In genomic region chr4:43760460-43760859, GRCm38 (mm10) we compare ENCODE assay signal across 10 mouse cellular contexts. TPM values are rescaled to one million over a fixed set of nuclear protein-coding genes. Genes with fewer than 3 reads are reported as not detected.
DNase-seq lines count a peak whose midpoint lies in the region; ATAC-seq and TF ChIP-seq lines count a peak whose summit lies in the region.
"Had no signal": no experiment of that assay in that cellular context is flagged by ENCODE, and none has a peak within 500 bp of the region (broad histone marks: within the 10 kb centered on the region; RNA-seq: fewer than 3 reads in every experiment).

No protein-coding gene starts in this region.

- H3K9me3 ChIP-seq in kidney, embryonic 16.5 days (ENCODE audit: low read length): no peaks in the 10 kb centered on the region
- no peaks in the 10 kb centered on the region for H3K9me3 ChIP-seq in ES-E14 (ENCODE audit: control insufficient read depth, insufficient read depth, low read depth, low read length)
- no peaks in the 10 kb centered on the region for H3K9me3 ChIP-seq in limb, embryonic 14.5 days (ENCODE audit: control insufficient read depth, low read length)

- in situ Hi-C loops in ES-E14 (cut with MboI; ENCODE audit: low sequenced_read_pairs in 2 of 2, unreplicated experiment in 2 of 2): no loop called here

- H3K27me3 ChIP-seq in kidney, embryonic 16.5 days (ENCODE audit: insufficient read depth, low read length): no peaks in the 10 kb centered on the region
- no peaks in the 10 kb centered on the region for H3K27me3 ChIP-seq in limb, embryonic 14.5 days (ENCODE audit: control insufficient read depth, insufficient read depth, low read length)

- no peaks in the 10 kb centered on the region for H3K36me3 ChIP-seq in kidney, embryonic 16.5 days (ENCODE audit: insufficient read depth, low read length)
- no peaks in the 10 kb centered on the region for H3K36me3 ChIP-seq in ES-E14 (ENCODE audit: control insufficient read depth, insufficient read depth, low read length, poor library complexity, severe bottlenecking)
- no peaks in the 10 kb centered on the region for H3K36me3 ChIP-seq in limb, embryonic 14.5 days (ENCODE audit: control insufficient read depth, insufficient read depth, low read length)

- no peaks in the 10 kb centered on the region for H3K4me1 ChIP-seq in kidney, embryonic 16.5 days (ENCODE audit: insufficient read depth, low read length)
- H3K4me1 ChIP-seq in ES-E14 (ENCODE audit: control insufficient read depth in 2 of 2, insufficient read depth in 2 of 2, low read length in 2 of 2, poor library complexity in 1 of 2): no peaks in the 10 kb centered on the region
- peaks cover 10% of the 10 kb centered on the region; the same call in 1 of the 2 replicates for H3K4me1 ChIP-seq in limb, embryonic 14.5 days (ENCODE audit: control insufficient read depth, insufficient read depth, low read length)

- no peak overlapping the region for H3K4me2 ChIP-seq in kidney, embryonic 16.5 days (replicated peaks; ENCODE audit: low read depth, low read length)
- H3K4me2 ChIP-seq in limb, embryonic 14.5 days (replicated peaks; ENCODE audit: low read depth, low read length, severe bottlenecking): no peak overlapping the region

- peak; percentile 29 for DNase-seq in kidney, adult 18-20 months
- peak; percentile 18 to 20 for DNase-seq in B cell, adult 2 months
- peak; percentile 73 for DNase-seq in ES-E14 (ENCODE audit: low read depth, low spot score)
- DNase-seq in embryo, embryonic 11 days: peak; percentile 52
- DNase-seq in limb, embryonic 14.5 days (ENCODE audit: low spot score): peak; percentile 26
- peak; percentile 7 for DNase-seq in thymus, postnatal 0 days (ENCODE audit: low spot score)
- no peak for DNase-seq in urinary bladder, postnatal 4 days (ENCODE audit: low spot score in 2 of 2)

- no peak overlapping the region for H3K4me3 ChIP-seq in kidney, embryonic 16.5 days (ENCODE audit: low read length)
- no peak overlapping the region for H3K4me3 ChIP-seq in ES-E14 (ENCODE audit: insufficient read depth in 1 of 2, low read depth in 1 of 2, low read length in 2 of 2, poor library complexity in 1 of 2, severe bottlenecking in 1 of 2)
- H3K4me3 ChIP-seq in limb, embryonic 14.5 days (replicated peaks; ENCODE audit: low read length): no peak overlapping the region
- H3K4me3 ChIP-seq: erythroblast, embryonic 14.5 days had no signal

- TF ChIP-seq POLR2A in limb, embryonic 14.5 days (IDR thresholded peaks at IDR 0.05; ENCODE audit: borderline replicate concordance, extremely low read depth, insufficient read depth, insufficient read length): no peak

- H3K27ac ChIP-seq in kidney, embryonic 16.5 days (ENCODE audit: low read length): no peak overlapping the region
- H3K27ac ChIP-seq in ES-E14 (ENCODE audit: insufficient read depth, low read depth, low read length, poor library complexity, severe bottlenecking): no peak overlapping the region
- H3K27ac ChIP-seq in limb, embryonic 14.5 days (replicated peaks; ENCODE audit: low read depth, low read length): peak overlapping the region; percentile 45

- no peak overlapping the region for H3K9ac ChIP-seq in kidney, embryonic 16.5 days (replicated peaks; ENCODE audit: low read length)
- no peak overlapping the region for H3K9ac ChIP-seq in ES-E14 (ENCODE audit: insufficient read depth, low read depth, low read length, poor library complexity, severe bottlenecking)
- no peak overlapping the region for H3K9ac ChIP-seq in limb, embryonic 14.5 days (ENCODE audit: low read depth, low read length, severe bottlenecking)

- no peak for ATAC-seq in kidney, embryonic 16.5 days (ENCODE audit: low FRiP score, low TSS enrichment)
- no peak for ATAC-seq in limb, embryonic 14.5 days (ENCODE audit: low FRiP score, low read depth)

- 82% methylated on average over 10 of the region's 10 CpGs for WGBS in kidney, embryonic 16.5 days
- WGBS in limb, embryonic 14.5 days: 68% methylated on average over 10 of the region's 10 CpGs

TF ChIP-seq in ES-E14, 5 proteins besides CTCF, POLR2A, EP300 and RAD21:
- TF ChIP-seq ZC3H11A (IDR thresholded peaks at IDR 0.05; ENCODE audit: borderline replicate concordance, low read depth, low read length) (peak; percentile 63; the same call in 1 of the 2 replicates), MAFK (IDR thresholded peaks at IDR 0.05; ENCODE audit: insufficient read depth, low read depth, low read length) (no peak)

RNA-seq across cellular contexts. Expression of gene Olfr159, which starts 10.3 kb away (rescaled TPM):
- polyA plus RNA-seq in kidney, embryonic 16.5 days (2015; fragmentation: Nextera tagmentation; extraction: Ambion mirVana): not detected in 2 replicates
- not detected in 2 replicates for total RNA-seq in ES-E14 (2012; rRNA removed)
- not detected in 2 replicates for polyA plus RNA-seq in limb, embryonic 14.5 days (2012; rRNA removed)
- polyA plus RNA-seq in limb, embryonic 14.5 days (2014; fragmentation: Nextera tagmentation; extraction: Ambion mirVana): not detected in 2 replicates
- not detected in 2 replicates for polyA plus RNA-seq in thymus, postnatal 0 days (2015; fragmentation: Nextera tagmentation; extraction: Ambion mirVana)
- total RNA-seq: layer of hippocampus, postnatal 25 days had no signal
- polyA plus RNA-seq: erythroblast, embryonic 14.5 days had no signal

RNA-seq across cellular contexts. Expression of gene Spaar, which starts 30.6 kb away (rescaled TPM):
- polyA plus RNA-seq in kidney, embryonic 16.5 days (2015; fragmentation: Nextera tagmentation; extraction: Ambion mirVana): 0.17 and 0.20 TPM in 2 replicates
- 0.62 and 3.2 TPM in 2 replicates for total RNA-seq in ES-E14 (2012; rRNA removed)
- polyA plus RNA-seq in limb, embryonic 14.5 days (2012; rRNA removed): 1.0 and 1.3 TPM in 2 replicates
- polyA plus RNA-seq in limb, embryonic 14.5 days (2014; fragmentation: Nextera tagmentation; extraction: Ambion mirVana): 0.08 and 0.10 TPM in 2 replicates
- 0.28 and 0.43 TPM in 2 replicates for polyA plus RNA-seq in thymus, postnatal 0 days (2015; fragmentation: Nextera tagmentation; extraction: Ambion mirVana)
- polyA plus RNA-seq: erythroblast, embryonic 14.5 days had no signal

RNA-seq across cellular contexts. Expression of gene Hrct1, which starts 33.5 kb away (rescaled TPM):
- polyA plus RNA-seq in kidney, embryonic 16.5 days (2015; fragmentation: Nextera tagmentation; extraction: Ambion mirVana): 1.1 and 1.3 TPM in 2 replicates
- total RNA-seq in ES-E14 (2012; rRNA removed): 0.26 and 0.36 TPM in 2 replicates
- polyA plus RNA-seq in limb, embryonic 14.5 days (2012; rRNA removed): 3.2 and 3.9 TPM in 2 replicates
- 2.1 and 2.2 TPM in 2 replicates for polyA plus RNA-seq in limb, embryonic 14.5 days (2014; fragmentation: Nextera tagmentation; extraction: Ambion mirVana)
- 1.1 and 1.5 TPM in 2 replicates for polyA plus RNA-seq in thymus, postnatal 0 days (2015; fragmentation: Nextera tagmentation; extraction: Ambion mirVana)
- polyA plus RNA-seq: erythroblast, embryonic 14.5 days had no signal

RNA-seq across cellular contexts. Expression of gene Olfr71, which starts 50.4 kb away (rescaled TPM):
- not detected in 2 replicates for polyA plus RNA-seq in kidney, embryonic 16.5 days (2015; fragmentation: Nextera tagmentation; extraction: Ambion mirVana)
- not detected in 2 replicates for total RNA-seq in ES-E14 (2012; rRNA removed)
- polyA plus RNA-seq in limb, embryonic 14.5 days (2012; rRNA removed): not detected in 2 replicates
- not detected in 2 replicates for polyA plus RNA-seq in limb, embryonic 14.5 days (2014; fragmentation: Nextera tagmentation; extraction: Ambion mirVana)
- polyA plus RNA-seq in thymus, postnatal 0 days (2015; fragmentation: Nextera tagmentation; extraction: Ambion mirVana): not detected in 2 replicates
- total RNA-seq: layer of hippocampus, postnatal 25 days had no signal
- polyA plus RNA-seq: erythroblast, embryonic 14.5 days had no signal

RNA-seq across cellular contexts. Expression of gene Olfr70, which starts 59.9 kb away (rescaled TPM):
- not detected in 2 replicates for polyA plus RNA-seq in kidney, embryonic 16.5 days (2015; fragmentation: Nextera tagmentation; extraction: Ambion mirVana)
- total RNA-seq in ES-E14 (2012; rRNA removed): not detected in 2 replicates
- polyA plus RNA-seq in limb, embryonic 14.5 days (2012; rRNA removed): not detected in 2 replicates
- not detected in 2 replicates for polyA plus RNA-seq in limb, embryonic 14.5 days (2014; fragmentation: Nextera tagmentation; extraction: Ambion mirVana)
- polyA plus RNA-seq in thymus, postnatal 0 days (2015; fragmentation: Nextera tagmentation; extraction: Ambion mirVana): not detected in 2 replicates
- total RNA-seq: layer of hippocampus, postnatal 25 days had no signal
- polyA plus RNA-seq: erythroblast, embryonic 14.5 days had no signal

Comparison
In these comparisons a context has a peak if more than half of its experiments do, and no peak if none do; other contexts are left out.
1. DNase-seq: peak in kidney, adult 18-20 months (single experiment), B cell, adult 2 months (2 of 2), ES-E14 (single experiment), embryo, embryonic 11 days (single experiment), limb, embryonic 14.5 days (single experiment) and thymus, postnatal 0 days (single experiment); none in urinary bladder, postnatal 4 days (0 of 2).